Mouse (Mus musculus): ENCODE data around the gene Eif3i.
"Not testable (repeated sequence)": the region's sequence is repeated elsewhere in the genome, so short reads cannot be mapped to it uniquely, and the experiment has no call there.

Eif3i gene

DNA sequence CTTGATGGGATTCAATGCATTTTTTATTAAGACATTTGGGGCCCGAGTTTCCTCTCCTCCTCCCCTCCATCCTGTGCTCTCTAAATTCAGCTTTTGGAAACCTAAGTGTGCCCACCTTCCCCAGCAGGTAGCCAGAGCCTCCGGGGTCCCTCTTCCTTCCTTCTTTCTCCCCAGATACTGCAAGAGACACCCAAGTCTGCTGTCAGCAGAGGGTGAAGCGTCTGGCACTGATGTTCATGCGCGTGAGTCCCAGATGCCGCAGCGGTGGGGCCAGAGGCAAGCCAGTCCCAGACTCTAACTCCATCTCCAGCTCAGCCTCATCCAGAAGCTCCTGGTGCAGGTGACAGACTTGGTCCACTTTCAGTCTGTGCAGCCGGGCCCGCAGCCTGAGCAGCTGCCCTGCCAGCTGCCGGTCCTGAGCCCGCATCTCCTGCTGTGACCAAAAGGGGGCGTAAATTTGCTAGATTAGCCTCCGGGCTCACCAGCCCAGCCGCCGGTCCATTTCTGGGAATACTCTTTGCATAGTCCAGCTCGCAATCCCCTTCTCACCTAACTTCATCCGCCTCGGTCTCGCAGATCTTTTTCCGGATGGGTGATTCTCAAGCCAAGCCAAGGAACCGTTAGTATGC lies 23.5 kb downstream of the Eif3i start:
- peak; percentile 21 for DNase-seq (ENCODE audit: extremely low read depth, insufficient read length, low spot score)

DNA sequence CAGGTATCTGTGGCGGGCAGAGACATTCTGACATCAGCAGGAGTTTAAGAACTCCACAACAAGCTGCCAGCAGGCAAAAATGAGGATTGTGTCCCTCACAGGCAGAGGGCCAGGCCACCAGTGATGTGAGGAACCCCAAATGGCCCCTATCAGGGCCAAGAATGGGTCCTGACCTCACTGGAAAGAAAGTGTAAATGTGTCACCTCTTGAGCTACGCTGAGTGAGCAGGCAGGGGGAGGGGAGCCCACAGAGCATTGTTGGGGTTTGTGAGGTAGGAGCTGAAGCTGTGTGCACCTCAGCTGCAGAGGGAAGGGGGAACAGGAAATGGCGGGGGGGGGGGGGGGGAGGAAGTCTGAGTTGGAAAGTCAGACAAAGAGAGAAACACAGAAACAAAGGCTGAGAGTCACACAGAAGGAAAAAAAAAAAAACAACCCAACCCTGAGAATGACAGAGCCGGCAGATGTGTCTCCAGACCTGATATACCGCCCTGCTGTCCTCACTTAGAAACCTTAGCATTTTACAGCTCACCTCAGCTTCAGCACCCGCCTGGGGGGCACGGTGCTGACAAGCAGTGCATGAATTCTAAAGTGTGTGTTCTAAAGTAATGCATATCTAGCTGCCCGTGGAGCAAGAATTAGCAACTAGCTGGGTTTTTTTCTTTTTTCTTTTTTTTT lies 25.1 kb downstream of the Eif3i start:
- DNase-seq (ENCODE audit: extremely low read depth, insufficient read length, low spot score), result no peak

DNA sequence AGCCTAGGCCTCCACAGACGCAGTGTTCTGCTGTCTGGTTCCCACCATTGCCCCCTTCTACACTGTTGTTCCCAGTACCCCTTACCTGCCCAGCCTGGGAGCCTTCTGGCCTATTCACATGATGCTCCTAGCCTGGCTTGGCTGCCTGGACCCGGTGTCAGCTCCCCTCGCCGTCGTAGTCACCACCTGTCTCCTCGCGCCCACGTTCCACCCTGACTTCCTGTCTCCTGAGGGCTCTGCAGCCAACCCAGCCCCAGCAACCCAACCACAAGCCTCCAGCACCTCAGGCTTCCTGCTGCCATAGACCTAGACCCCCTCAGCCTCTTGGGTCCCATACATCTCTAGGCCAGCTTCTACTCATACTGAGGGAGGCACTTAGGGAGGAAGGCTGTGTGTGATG lies 27.0 kb downstream of the Eif3i start, which contains the start of gene Lck:
Lck (minus strand) TSS at position 212 of the 400 bp plus-strand sequence.
- no peak for DNase-seq (ENCODE audit: extremely low read depth, insufficient read length, low spot score)

DNA sequence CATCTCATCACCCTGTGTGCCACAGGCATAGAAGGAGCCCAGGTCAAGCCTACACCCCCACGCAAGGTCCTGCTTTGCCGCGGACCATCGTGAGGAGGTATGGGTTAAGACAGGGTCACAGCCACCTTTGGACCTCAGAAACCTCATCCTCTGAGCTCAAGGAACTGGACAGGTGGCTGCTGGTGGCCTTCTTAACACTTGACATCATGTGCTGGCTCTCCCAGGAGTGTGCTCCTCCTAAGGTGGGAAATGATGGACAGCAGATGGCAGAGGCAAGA lies 27.4 kb downstream of the Eif3i start:
- DNase-seq (ENCODE audit: extremely low read depth, insufficient read length, low spot score), result no peak

DNA sequence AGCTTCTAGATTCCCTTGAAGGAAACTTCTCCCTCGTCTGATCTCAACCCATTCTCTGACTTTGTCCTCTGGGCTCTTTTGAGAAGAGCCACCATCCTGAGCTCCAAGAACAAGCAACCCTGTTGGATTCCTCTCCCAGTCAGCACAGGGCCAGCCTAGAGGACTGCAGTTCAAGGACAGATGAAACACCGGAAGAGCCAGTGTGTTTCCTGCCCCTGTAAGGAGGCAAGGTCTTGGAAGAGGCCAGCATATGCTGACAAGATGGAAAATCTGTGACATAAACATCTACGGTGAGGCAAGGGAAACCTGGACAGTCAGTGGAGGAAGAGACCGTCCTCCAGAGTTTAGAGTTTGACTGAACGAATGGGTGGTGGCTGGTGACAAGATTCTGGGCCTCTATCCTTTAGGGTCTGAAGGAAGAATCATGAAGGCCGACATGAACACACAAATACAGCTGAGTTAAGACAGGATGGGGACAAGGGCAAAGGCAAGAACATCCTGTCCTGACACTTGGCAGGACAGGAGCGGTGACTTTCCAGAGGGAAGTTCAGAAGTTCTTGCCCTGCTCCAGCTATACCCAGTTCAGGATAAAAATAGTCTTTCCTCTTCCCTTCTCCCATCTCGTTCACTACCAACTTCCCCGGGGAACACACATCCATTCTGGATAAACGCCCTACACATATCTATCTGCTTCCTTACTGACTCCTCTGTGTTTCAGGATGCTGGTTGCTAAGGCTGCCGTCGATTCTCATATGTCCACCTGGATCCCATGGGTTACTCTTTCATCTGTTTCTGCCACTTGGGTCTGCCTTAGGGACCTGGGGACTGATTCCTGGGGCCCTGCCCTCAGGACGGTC lies 28.0 kb downstream of the Eif3i start:
- DNase-seq (ENCODE audit: extremely low read depth, insufficient read length, low spot score), result no peak

DNA sequence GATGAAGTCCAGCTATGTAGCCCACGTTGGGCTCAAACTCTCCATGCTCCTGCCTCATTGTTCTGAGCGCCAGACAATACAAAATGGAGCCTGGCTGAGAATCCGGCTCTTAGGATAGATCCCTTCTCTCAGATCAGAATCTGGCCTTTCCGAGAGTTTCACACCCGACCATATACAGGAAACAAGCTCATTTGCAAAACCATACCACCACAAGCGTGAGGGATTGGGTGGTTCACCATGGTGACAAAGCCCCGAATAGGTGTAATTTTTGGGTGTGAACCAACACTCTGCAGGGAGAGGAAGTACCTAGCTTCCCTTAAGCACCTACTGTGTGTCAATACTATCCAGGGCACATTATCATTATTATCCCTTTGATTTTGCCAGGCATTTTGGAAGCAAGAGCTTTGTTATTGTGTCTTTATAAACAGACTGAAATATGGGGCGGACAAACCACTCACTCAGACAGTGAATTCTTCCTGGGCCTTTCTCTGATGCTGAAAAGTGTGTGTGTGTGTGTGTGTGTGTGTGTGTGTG lies 28.8 kb downstream of the Eif3i start:
- no peak for DNase-seq (ENCODE audit: extremely low read depth, insufficient read length, low spot score)

DNA sequence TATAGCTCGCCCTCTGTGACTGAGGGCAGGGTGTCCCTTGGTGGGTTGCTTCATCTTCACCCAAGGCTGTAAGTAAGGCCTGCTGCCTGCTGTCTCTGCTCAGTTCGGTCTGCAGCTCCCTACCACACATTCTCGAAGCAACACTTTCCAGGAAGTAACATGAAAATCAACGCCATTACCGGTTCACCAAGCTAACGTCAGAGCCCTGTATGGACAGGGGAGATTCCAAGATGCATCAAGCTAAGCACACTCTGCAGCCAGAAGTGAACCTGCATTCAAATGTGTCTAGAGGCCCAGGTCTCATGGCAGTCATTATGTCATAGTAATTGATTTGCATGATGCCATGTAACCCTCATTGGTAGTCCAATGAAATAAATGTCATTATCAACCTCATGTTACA lies 30.4 kb downstream of the Eif3i start:
- DNase-seq (ENCODE audit: extremely low read depth, insufficient read length, low spot score), result no peak

DNA sequence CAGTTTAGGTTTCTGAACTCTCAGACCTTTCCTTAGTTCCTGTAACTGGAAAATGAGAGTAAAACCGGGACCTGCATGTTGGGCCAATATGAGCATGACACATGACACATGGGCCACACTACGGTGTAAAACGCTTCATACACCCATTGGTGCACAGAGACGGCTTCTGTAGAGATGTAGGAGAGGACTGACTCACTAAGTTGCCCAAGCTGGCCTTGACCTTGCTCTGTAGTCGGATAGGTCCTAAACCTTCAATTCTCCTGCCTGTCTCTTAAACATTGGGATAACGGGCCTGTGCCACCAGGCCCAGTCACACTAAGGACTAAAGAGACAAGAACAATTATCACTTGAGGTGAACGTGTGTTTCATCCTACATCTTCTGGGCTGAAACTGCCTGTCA lies 32.1 kb downstream of the Eif3i start:
- DNase-seq (ENCODE audit: extremely low read depth, insufficient read length, low spot score), result no peak

DNA sequence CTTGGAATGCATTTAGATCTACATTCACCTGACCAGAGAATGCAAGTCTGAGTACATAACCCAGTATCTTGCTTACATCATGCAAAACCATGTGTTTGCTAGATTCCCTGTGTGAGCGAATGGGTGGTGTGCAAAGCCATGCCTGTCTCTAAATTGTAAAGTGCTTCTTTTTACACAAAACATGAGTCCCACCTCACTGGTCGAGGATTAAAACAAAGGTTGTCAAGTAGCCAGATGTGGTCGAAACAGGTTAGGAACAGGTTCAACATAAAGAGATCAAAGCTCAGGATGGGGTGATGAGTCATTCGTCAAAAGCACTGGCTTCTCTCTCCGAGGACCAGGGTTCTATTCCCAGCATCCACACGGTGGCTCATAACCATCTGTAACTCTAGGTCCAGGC lies 35.3 kb downstream of the Eif3i start:
- no peak for DNase-seq (ENCODE audit: extremely low read depth, insufficient read length, low spot score)

DNA sequence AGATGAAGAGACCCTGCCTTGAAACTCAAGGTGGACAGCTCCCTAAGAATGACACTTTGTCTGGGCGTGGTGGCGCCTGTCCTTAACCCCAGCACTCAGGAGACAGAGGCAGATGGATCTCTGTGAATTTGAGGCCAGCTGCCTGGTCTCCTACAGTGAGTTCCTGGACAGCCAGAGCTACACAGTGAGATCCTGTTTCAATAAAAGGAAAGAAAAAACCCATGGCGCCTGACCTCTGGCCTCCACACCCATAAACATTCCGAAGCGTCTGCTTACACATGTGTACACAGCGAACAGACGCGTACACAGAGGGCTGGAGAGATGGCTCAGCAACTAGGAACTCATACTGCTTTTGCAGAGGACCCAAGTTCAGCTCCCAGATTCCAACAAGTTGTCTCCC lies 36.7 kb downstream of the Eif3i start:
- no peak for DNase-seq (ENCODE audit: extremely low read depth, insufficient read length, low spot score)

DNA sequence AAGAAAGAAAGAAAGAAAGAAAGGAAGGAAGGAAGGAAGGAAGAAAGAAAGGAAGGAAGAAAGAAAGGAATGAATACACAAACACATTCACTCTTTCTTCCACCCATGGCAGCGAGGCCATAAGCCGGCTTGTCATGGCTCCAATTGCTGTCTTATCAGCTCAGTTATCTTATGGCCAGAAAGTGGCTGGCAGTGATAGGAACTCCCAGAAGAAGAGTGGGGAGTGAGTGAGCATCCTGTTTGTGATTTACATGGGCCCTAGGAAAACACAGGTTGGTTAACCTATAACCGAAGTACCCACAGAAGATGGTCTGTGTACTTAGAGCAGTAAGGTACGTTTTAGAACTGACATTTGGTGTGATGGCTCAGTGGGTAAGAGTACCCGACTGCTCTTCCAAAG lies 39.3 kb downstream of the Eif3i start:
- no peak for DNase-seq (ENCODE audit: extremely low read depth, insufficient read length, low spot score)

DNA sequence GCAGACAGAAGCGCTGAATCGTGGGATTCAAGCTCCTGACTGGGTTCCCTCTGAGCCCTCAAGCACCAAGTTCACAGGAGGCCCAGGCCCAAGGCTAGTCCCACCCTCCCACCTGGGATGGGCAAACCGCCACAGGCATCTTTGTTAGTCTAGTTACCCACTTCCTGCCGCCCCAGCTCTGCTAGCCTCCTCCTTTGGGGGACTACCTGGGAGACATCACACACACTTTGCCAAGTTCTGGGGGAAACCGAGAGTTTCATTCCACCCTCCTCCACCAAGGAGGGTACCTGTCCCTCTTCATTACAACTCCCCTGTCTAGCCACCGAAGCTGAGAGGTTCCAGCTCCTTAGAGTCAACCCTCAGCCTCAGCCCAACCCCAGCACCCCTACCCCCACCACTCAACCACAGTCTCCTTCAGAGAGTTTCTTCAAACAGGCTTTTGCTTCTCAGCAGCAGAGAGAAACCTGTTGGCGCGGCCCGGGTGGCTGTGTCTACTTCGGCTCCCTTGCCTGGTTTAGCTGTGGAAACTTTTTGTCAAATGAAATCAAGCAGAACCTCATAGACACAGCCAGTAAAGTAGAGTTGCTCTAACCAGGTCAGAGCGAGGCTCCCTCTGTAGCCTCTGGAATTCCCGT lies 42.0 kb downstream of the Eif3i start:
- DNase-seq (ENCODE audit: extremely low read depth, insufficient read length, low spot score), result no peak

DNA sequence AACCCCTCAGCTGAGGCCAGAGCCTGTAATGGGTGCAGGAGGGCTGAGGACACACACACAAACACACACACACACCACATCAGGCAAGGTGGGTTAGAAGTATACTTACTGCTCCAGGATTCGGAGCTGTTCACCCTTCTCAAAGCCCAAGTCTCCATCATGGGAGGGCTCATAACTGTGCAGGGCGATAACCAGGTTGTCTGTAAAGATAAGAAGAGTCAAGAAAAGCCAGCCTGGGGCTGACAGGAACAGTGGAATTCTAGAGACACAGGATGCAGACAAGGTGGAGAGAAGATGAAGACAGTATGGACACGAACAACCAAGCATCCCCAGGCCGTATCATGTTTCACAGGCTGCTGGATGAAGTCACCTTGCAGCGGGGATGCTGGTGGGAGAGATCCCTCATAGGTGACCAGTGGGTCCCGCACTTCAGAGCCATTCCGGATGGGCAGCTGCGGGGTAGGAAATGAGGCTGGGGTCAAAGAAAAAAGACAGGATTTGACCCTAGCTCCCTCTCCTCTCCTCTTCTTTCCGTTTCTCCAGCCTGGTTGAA lies 43.1 kb downstream of the Eif3i start:
- no peak for DNase-seq (ENCODE audit: extremely low read depth, insufficient read length, low spot score)

DNA sequence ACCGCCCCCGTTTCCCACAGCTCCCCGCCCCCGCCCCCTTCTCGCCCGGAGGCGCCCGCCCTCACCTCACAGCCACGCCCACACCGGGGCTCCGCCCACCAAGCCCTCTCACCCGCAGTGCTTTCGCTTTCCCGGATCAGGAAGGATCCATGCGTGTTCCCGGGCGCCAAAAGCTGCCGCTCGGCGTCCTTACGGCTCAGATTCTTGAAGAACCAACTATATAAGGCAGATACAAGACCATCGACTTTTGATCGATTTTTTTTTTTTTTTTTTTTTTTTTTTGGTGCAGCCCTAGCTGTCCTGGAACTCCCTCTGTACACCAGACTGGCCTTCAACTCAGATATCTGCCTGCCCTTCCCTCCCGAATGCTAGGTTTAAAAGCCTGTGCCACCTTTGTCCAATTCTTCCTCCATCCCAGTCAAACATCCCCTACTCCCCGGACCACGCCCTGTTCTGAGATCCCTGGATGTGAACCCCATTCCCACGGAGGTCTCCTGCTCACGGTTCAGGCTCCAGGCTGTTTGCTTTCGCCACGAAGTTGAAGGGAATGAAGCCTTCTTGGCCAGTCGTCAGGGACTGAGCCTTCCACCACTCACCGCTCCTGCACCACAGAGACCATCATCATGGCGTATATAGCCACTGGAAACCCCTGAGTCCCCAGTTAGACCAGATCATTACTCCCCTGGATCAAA lies 43.8 kb downstream of the Eif3i start:
- peak; percentile 77 for DNase-seq (ENCODE audit: extremely low read depth, insufficient read length, low spot score)

DNA sequence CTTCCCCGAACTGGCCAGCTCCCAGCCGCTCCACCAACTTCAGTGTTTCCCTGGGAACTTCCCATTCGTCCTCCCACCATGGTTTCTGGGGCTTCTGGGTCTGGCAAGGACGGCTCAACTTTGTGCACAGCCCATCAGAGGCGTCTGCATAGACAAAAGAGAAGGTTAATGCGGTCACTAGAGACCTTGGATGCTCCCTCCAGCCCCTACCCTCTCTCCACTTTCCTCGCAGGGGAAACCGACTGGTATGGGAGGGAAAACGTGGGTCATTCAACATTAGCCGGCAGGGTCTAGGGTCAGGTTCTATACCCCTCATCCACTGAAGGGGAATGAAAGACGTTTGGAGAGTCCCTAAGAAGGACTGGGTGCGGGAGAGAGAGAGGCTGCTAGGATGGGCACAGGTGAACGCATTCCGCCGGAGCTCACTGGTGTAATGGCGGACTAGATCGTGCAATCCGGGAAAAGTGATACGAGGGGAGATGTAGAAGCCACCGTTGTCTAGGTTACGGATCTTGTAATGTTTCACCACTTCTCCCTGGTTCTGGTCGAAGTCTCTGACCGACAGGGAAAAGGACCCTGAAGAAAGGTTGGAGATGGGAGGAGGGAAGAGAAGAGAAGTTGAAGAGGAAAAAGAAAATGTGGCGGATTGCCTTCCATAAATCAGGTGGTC lies 44.5 kb downstream of the Eif3i start:
- no peak for DNase-seq (ENCODE audit: extremely low read depth, insufficient read length, low spot score)

DNA sequence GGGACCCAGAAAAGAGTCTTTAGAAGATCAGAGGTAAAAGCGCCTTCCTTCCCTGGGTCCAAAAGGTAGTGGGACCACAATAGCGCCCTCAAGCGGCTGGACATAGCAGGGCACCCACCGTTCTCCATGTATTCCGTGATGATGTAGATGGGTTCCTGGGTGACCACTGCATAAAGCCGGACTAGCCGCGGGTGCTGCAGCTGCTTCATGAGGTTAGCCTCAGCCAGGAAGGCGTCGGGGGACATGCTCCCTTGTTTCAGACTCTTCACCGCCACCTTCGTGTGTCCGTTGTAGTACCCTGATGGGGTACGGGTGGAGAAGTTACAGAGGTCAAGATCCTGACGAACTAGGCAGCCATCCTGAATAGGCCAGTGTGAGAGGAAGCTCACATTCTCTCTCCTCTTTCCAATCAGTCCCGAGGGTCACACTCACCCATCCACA lies 45.0 kb downstream of the Eif3i start:
- DNase-seq (ENCODE audit: extremely low read depth, insufficient read length, low spot score), result no peak

DNA sequence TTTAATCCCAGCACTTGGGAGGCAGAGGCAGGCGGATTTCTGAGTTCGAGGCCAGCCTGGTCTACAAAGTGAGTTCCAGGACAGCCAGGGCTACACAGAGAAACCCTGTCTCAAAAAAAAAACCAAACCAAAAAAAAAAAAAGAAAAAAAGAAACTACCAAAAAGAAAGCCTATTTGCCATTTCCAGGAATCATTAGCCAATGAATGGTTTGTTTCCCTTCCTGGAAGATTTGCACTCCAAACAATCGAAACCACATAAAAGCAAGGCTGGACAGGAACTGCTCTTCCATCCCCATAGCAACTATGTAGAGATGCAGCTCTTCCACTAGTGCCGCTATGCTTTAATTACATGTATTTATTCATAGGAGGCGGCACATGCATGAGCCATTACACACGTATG lies 45.9 kb downstream of the Eif3i start:
- not testable (repeated sequence) for DNase-seq (ENCODE audit: extremely low read depth, insufficient read length, low spot score)

DNA sequence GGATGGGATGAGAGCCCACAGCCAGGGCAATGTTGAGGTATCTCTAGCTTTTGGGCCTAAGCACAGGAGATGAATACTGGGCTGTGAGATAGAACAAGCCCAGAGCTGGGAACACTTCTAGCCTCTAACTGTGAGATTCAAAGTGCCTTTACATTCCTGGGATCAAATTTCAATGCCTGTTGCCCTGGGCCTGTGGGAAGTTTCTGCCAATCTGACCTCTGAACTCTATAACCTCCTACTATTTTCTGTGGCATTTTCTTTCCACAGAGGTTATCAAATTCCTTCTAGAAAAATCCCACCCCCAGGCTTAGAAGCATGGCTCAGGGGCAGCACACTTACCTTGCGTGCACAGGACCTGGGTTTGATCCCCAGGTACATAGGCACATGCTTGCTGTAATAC lies 50.2 kb downstream of the Eif3i start:
- no peak for DNase-seq (ENCODE audit: extremely low read depth, insufficient read length, low spot score)

DNA sequence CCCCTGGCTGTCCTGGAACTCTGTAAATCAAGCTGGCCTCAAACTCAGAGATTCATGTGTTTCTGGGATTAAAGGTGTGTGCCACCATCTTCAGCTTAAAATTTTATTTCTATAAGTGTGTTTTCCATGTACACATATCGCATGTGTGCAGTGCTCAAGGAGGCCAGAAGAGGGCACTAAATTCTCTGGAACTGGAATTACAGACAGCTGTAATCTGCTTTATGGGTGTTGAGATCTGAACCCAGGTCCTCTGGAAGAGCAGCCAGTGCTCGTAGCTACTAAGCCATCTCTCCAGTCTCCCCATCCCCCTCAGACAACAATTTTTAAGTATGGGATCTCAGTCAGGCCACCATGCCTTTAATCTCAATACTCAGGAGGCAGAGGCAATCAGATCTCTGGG lies 51.1 kb downstream of the Eif3i start:
- DNase-seq (ENCODE audit: extremely low read depth, insufficient read length, low spot score), result no peak

DNA sequence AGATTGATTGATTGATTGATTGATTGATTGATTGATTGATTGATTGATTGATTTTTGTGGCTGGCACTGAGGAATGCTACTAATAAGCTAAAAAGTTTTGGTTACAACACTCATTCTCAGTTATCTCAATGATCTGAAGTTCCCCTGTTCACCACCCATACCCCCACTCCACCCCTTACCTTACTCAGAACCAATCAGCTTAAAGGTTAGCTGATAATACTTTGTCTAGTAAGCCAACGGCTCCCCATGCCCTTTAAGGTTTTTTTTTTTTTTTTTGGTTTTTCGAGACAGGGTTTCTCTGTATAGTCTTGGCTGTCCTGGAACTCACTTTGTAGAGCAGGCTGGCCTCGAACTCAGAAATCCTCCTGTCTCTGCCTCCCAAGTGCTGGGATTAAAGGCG lies 52.8 kb downstream of the Eif3i start:
- not testable (repeated sequence) for DNase-seq (ENCODE audit: extremely low read depth, insufficient read length, low spot score)

Measured in 3134 (cell line).